Mouse (Mus musculus): ENCODE results near the gene Ogn.

Ogn gene

GRCm38 (mm10) chr13:49642650-49643049 is 34.8 kb downstream of the Ogn start:
- ChIA-PET CTCF (interaction anchor here in 1 of 4 experiments (0.6 kb wide), 1 partner anchor 60 kb away, joined by 4 read pairs; no protein-coding TSS in a partner anchor), POLR2A (interaction anchor here in 2 of 4 experiments (0.6 kb wide), 2 partner anchors 15 to 314 kb away, joined by 3 read pairs; no protein-coding TSS in a partner anchor)

GRCm38 (mm10) chr13:49643669-49644362 is 36.0 kb downstream of the Ogn start:
- ChIA-PET POLR2A (no interaction called here), CTCF (interaction anchor here in 2 of 4 experiments (1.2 to 1.9 kb wide), 2 partner anchors 194 kb away, joined by 4 to 7 read pairs; no protein-coding TSS in a partner anchor)

GRCm38 (mm10) chr13:49644731-49645529 is 37.1 kb downstream of the Ogn start:
- ChIA-PET CTCF (interaction anchor here (0.6 to 1.9 kb wide), 12 partner anchors 20 to 629 kb away, joined by 3 to 7 read pairs (median 3); partner anchors contain the start of gene Bicd2 (in 1 of the 4)), POLR2A (interaction anchor here in 3 of 4 experiments (0.6 to 1.2 kb wide), 4 partner anchors 9 to 303 kb away, joined by 3 to 4 read pairs (median 3); no protein-coding TSS in a partner anchor)

- POLR2A ChIA-PET, result interaction anchor here in 1 of 4 experiments (1.2 kb wide), 1 partner anchor 56 kb away, joined by 4 read pairs; no protein-coding TSS in a partner anchor
- CTCF ChIA-PET, result interaction anchor here in 1 of 4 experiments (1.9 kb wide), 1 partner anchor 197 kb away, joined by 7 read pairs; no protein-coding TSS in a partner anchor
Measured at GRCm38 (mm10) chr13:49646019-49646418, 38.2 kb downstream of the Ogn start.

- ChIA-PET CTCF (interaction anchor here in 1 of 4 experiments (0.7 kb wide), 1 partner anchor 102 kb away, joined by 4 read pairs; no protein-coding TSS in a partner anchor), POLR2A (interaction anchor here in 2 of 4 experiments (0.6 to 1.7 kb wide), 4 partner anchors 10 to 266 kb away, joined by 3 to 5 read pairs (median 4); partner anchors contain the start of gene Iars (in 1 of the 2))
Measured at GRCm38 (mm10) chr13:49651136-49651535, 43.3 kb downstream of the Ogn start.

- ChIA-PET POLR2A (interaction anchor here (0.7 to 5.0 kb wide), 18 partner anchors 10 to 681 kb away, joined by 3 to 40 read pairs (median 6); partner anchors contain the start of genes Iars (in 4 of the 4), Bicd2 (in 1 of the 4) and Ippk (in 1 of the 4)), CTCF (interaction anchor here in 1 of 4 experiments (0.7 kb wide), 1 partner anchor 103 kb away, joined by 4 read pairs; no protein-coding TSS in a partner anchor)
Measured at GRCm38 (mm10) chr13:49651781-49652351, 44.0 kb downstream of the Ogn start.

GRCm38 (mm10) chr13:49652481-49653179 is 44.8 kb downstream of the Ogn start, which contains the start of the genes Cenpp and Nol8:
Gene Cenpp, minus strand, starts transcription at chr13:49652785.
Gene Nol8, plus strand, starts transcription at chr13:49653078.
- CTCF ChIA-PET, result interaction anchor here in 1 of 4 experiments (0.6 kb wide), 1 partner anchor 484 kb away, joined by 3 read pairs; no protein-coding TSS in a partner anchor

GRCm38 (mm10) chr13:49653180-49653541 is 45.3 kb downstream of the Ogn start:
- CTCF ChIA-PET, result interaction anchor here in 1 of 4 experiments (0.6 kb wide), 1 partner anchor 13 kb away, joined by 3 read pairs; no protein-coding TSS in a partner anchor
- POLR2A ChIA-PET, result interaction anchor here (0.6 to 5.0 kb wide), 47 partner anchors 8 to 1164 kb away, joined by 3 to 40 read pairs (median 4); partner anchors contain the start of genes Iars (in 4 of the 4), Ippk (in 2 of the 4), Bicd2 (in 1 of the 4) and Susd3 (in 1 of the 4)

More at GRCm38 (mm10) chr13:49652481-49653179, 44.8 kb downstream of the Ogn start, which contains the start of the genes Cenpp and Nol8:
- POLR2A ChIA-PET, result interaction anchor here (0.7 to 5.0 kb wide), 42 partner anchors 9 to 682 kb away, joined by 3 to 40 read pairs (median 4); partner anchors contain the start of genes Iars (in 4 of the 4), Ippk (in 2 of the 4), Bicd2 (in 1 of the 4) and Susd3 (in 1 of the 4)
